Mouse (Mus musculus) testis, adult 2 months (tissue): ENCODE measurements around the gene Efl1. TPM values are rescaled to one million over a fixed set of nuclear protein-coding genes. Genes with fewer than 3 reads are reported as not detected.

ENCODE experiments used
- H3K27ac ChIP-seq: fragments of 200-500 bp; 2 replicates; pipeline ENCODE4 v1.5.1; 2012; ENCODE audit warnings: low read depth, low read length; ENCODE audit not compliant: control insufficient read depth, insufficient read depth
- H3K27me3 ChIP-seq: fragments of 200-500 bp; 2 replicates; pipeline ENCODE4 v1.6.1; 2012; ENCODE audit warnings: mild to moderate bottlenecking, low read length, moderate library complexity; ENCODE audit not compliant: control insufficient read depth, insufficient read depth
- H3K36me3 ChIP-seq: fragments of 200-500 bp; 2 replicates; pipeline ENCODE4 v1.6.1; 2012; ENCODE audit warnings: mild to moderate bottlenecking, low read length; ENCODE audit not compliant: control insufficient read depth, insufficient read depth
- H3K4me1 ChIP-seq: fragments of 200-500 bp; 2 replicates; pipeline ENCODE4 v1.6.1; 2012; ENCODE audit warnings: low read length; ENCODE audit not compliant: control insufficient read depth, insufficient read depth
- H3K4me3 ChIP-seq: fragments of 200-500 bp; 2 replicates; pipeline ENCODE4 v1.5.1; 2012; ENCODE audit warnings: low read depth, mild to moderate bottlenecking, low read length, moderate library complexity, mixed read lengths; ENCODE audit not compliant: control insufficient read depth
- CTCF ChIP-seq: fragments of 200-500 bp; IDR thresholded peaks from 2 replicates; pipeline ENCODE4 v1.5.1; 2012; ENCODE audit warnings: low read depth, mild to moderate bottlenecking, inconsistent platforms, low read length, moderate library complexity; ENCODE audit not compliant: control insufficient read depth, insufficient read depth, insufficient replicate concordance
- POLR2A ChIP-seq: fragments of 200-500 bp; IDR thresholded peaks from 2 replicates; pipeline ENCODE4 v1.6.1; 2012; ENCODE audit warnings: low read depth, mild to moderate bottlenecking, inconsistent platforms, low read length, moderate library complexity; ENCODE audit not compliant: control insufficient read depth
- polyA plus RNA-seq: library from polyadenylated mRNA; depleted of rRNA; stranded (reverse); fragments of >200 nt; gene quantifications from 2 replicates; pipeline ENCODE4 v1.2.3, GENCODE M21; 2012

Gene Efl1
- polyA plus RNA-seq, 1 experiment, result 16.1 TPM

GRCm38 (mm10) chr7:82802206-82802605 is 153.8 kb downstream of the Efl1 start:
- no peak overlapping the region for H3K27ac ChIP-seq

GRCm38 (mm10) chr7:82808257-82808656 is 159.8 kb downstream of the Efl1 start:
- H3K27ac ChIP-seq, result no peak overlapping the region

More at GRCm38 (mm10) chr7:82802206-82802605, 153.8 kb downstream of the Efl1 start:
- TF ChIP-seq CTCF (no peak), POLR2A (no peak)
- Histone ChIP-seq H3K27me3 (no peaks in the 10 kb centered on the region), H3K4me1 (no peaks in the 10 kb centered on the region), H3K4me3 (no peak overlapping the region), H3K36me3 (no peaks in the 10 kb centered on the region)

GRCm38 (mm10) chr7:82809126-82809525 is 160.7 kb downstream of the Efl1 start:
- Histone ChIP-seq H3K4me3 (no peak overlapping the region), H3K36me3 (no peaks in the 10 kb centered on the region), H3K27me3 (no peaks in the 10 kb centered on the region), H3K4me1 (no peaks in the 10 kb centered on the region), H3K27ac (no peak overlapping the region)
- no peak for TF ChIP-seq CTCF
- no peak for TF ChIP-seq POLR2A

More at GRCm38 (mm10) chr7:82808257-82808656, 159.8 kb downstream of the Efl1 start:
- Histone ChIP-seq H3K27me3 (no peaks in the 10 kb centered on the region), H3K4me1 (no peaks in the 10 kb centered on the region), H3K36me3 (no peaks in the 10 kb centered on the region), H3K4me3 (no peak overlapping the region)
- TF ChIP-seq POLR2A, result no peak
- TF ChIP-seq CTCF, result no peak

- H3K27ac ChIP-seq, result no peak overlapping the region
- H3K4me3 ChIP-seq, result no peak overlapping the region
- H3K4me1 ChIP-seq, result no peaks in the 10 kb centered on the region
- H3K27me3 ChIP-seq, result no peaks in the 10 kb centered on the region
- TF ChIP-seq CTCF (no peak), POLR2A (no peak)
- no peaks in the 10 kb centered on the region for H3K36me3 ChIP-seq
Observed at GRCm38 (mm10) chr7:82810799-82811139, 162.4 kb downstream of the Efl1 start.

GRCm38 (mm10) chr7:82811140-82811851 is 162.9 kb downstream of the Efl1 start:
- no peaks in the 10 kb centered on the region for H3K36me3 ChIP-seq
- H3K4me3 ChIP-seq, result no peak overlapping the region
- no peak for TF ChIP-seq CTCF
- no peak for TF ChIP-seq POLR2A
- H3K27ac ChIP-seq, result no peak overlapping the region
- no peaks in the 10 kb centered on the region for H3K27me3 ChIP-seq
- no peaks in the 10 kb centered on the region for H3K4me1 ChIP-seq

GRCm38 (mm10) chr7:82812186-82813155 is 164.1 kb downstream of the Efl1 start:
- H3K27me3 ChIP-seq, result no peaks in the 10 kb centered on the region
- no peak overlapping the region for H3K4me3 ChIP-seq
- TF ChIP-seq CTCF (no peak), POLR2A (no peak)
- no peaks in the 10 kb centered on the region for H3K4me1 ChIP-seq
- no peaks in the 10 kb centered on the region for H3K36me3 ChIP-seq
- no peak overlapping the region for H3K27ac ChIP-seq

DNA sequence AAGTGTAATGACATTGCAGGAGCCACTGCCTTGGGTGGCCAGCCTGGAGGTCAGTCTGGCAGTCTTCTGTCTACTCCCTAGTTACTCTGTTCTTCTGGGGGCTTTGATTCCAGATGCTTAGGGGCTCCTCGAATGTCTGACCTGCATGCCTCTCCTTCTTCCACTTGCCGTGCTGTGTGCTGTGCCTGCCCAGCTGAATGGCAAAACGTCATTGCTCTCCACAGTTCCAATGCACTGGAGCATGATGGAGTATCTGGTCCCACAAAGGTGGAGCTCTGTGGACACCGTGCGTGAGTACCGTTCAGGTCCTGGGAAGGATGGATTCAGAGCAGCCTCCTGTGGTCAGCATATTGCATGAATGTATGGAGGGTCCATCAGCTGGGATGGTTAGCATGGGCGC is 171.1 kb downstream of the Efl1 start:
- H3K36me3 ChIP-seq, result no peaks in the 10 kb centered on the region
- no peak for TF ChIP-seq CTCF
- TF ChIP-seq POLR2A, result no peak
- H3K4me3 ChIP-seq, result no peak overlapping the region
- no peaks in the 10 kb centered on the region for H3K4me1 ChIP-seq
- H3K27ac ChIP-seq, result no peak overlapping the region
- no peaks in the 10 kb centered on the region for H3K27me3 ChIP-seq
